ENCODE assay signal across 8 mouse cellular contexts in genomic region chr8:123978166-123978838, GRCm38 (mm10). TPM values are rescaled to one million over a fixed set of nuclear protein-coding genes. Genes with fewer than 3 reads are reported as not detected.
DNase-seq lines count a peak whose midpoint lies in the region; ATAC-seq lines count a peak whose summit lies in the region.

No protein-coding gene starts in this region.

- H3K9me3 ChIP-seq in kidney, embryonic 16.5 days (ENCODE audit: low read length), result no peaks in the 10 kb centered on the region
- no peaks in the 10 kb centered on the region for H3K9me3 ChIP-seq in embryonic facial prominence, embryonic 13.5 days
- no peaks in the 10 kb centered on the region for H3K9me3 ChIP-seq in midbrain, embryonic 11.5 days (ENCODE audit: control insufficient read depth, low read length)

- DNase-seq in kidney, adult 18-20 months, result no peak
- DNase-seq in ZHBTc4 (ENCODE audit: low read depth, low spot score), result peak; percentile 29
- peak; percentile 80 to 85 for DNase-seq in kidney, postnatal 4 days
- no peak for DNase-seq in frontal cortex, adult 2 months (ENCODE audit: extremely low spot score in 1 of 2, low spot score in 1 of 2)
- DNase-seq in midbrain, embryonic 11.5 days (ENCODE audit: low spot score, missing footprints), result no peak
- DNase-seq in neural tube, embryonic 10.5 days (ENCODE audit: extremely low spot score, low spot score), result no peak

- H3K9ac ChIP-seq in kidney, embryonic 16.5 days (replicated peaks; ENCODE audit: low read length), result 0 out of 2 replicates have a peak overlapping the region, but pooled peaks have one; percentile 5
- 0 out of 2 replicates have a peak overlapping the region, but pooled peaks have one; percentile 27 for H3K9ac ChIP-seq in embryonic facial prominence, embryonic 13.5 days
- no peak overlapping the region for H3K9ac ChIP-seq in midbrain, embryonic 11.5 days (ENCODE audit: low read length)

- H3K4me1 ChIP-seq in kidney, embryonic 16.5 days (ENCODE audit: insufficient read depth, low read length), result peaks cover 16% of the 10 kb centered on the region
- H3K4me1 ChIP-seq in embryonic facial prominence, embryonic 13.5 days, result peaks cover 26% of the 10 kb centered on the region
- H3K4me1 ChIP-seq in midbrain, embryonic 11.5 days (ENCODE audit: control insufficient read depth, insufficient read depth, low read length), result peaks cover 5% of the 10 kb centered on the region; the same call in 1 of the 2 replicates

- peak overlapping the region; percentile 32; the same call in 1 of the 2 replicates for H3K27ac ChIP-seq in kidney, embryonic 16.5 days (ENCODE audit: low read length)
- no peak overlapping the region for H3K27ac ChIP-seq in embryonic facial prominence, embryonic 13.5 days
- no peak overlapping the region for H3K27ac ChIP-seq in midbrain, embryonic 11.5 days (ENCODE audit: low read depth, low read length)

- no peak overlapping the region for H3K4me3 ChIP-seq in kidney, embryonic 16.5 days (ENCODE audit: low read length)
- H3K4me3 ChIP-seq in embryonic facial prominence, embryonic 13.5 days, result no peak overlapping the region
- H3K4me3 ChIP-seq in midbrain, embryonic 11.5 days (ENCODE audit: low read depth, low read length), result no peak overlapping the region

- H3K36me3 ChIP-seq in kidney, embryonic 16.5 days (ENCODE audit: insufficient read depth, low read length), result no peaks in the 10 kb centered on the region
- H3K36me3 ChIP-seq in embryonic facial prominence, embryonic 13.5 days, result no peaks in the 10 kb centered on the region
- no peaks in the 10 kb centered on the region for H3K36me3 ChIP-seq in midbrain, embryonic 11.5 days (ENCODE audit: control insufficient read depth, insufficient read depth, low read length)

- 46% methylated on average over 14 of the region's 14 CpGs for WGBS in kidney, embryonic 16.5 days
- 64% methylated on average over 14 of the region's 14 CpGs for WGBS in embryonic facial prominence, embryonic 13.5 days
- 78% methylated on average over 14 of the region's 14 CpGs for WGBS in midbrain, embryonic 11.5 days

- no peak for ATAC-seq in kidney, embryonic 16.5 days (ENCODE audit: low FRiP score, low TSS enrichment)
- no peak for ATAC-seq in embryonic facial prominence, embryonic 13.5 days (ENCODE audit: insufficient number of reproducible peaks, insufficient read depth, low FRiP score, low TSS enrichment, low read depth)
- no peak for ATAC-seq in midbrain, embryonic 11.5 days (ENCODE audit: low FRiP score)

- no peak overlapping the region for H3K4me2 ChIP-seq in kidney, embryonic 16.5 days (replicated peaks; ENCODE audit: low read depth, low read length)
- H3K4me2 ChIP-seq in embryonic facial prominence, embryonic 13.5 days, result no peak overlapping the region
- H3K4me2 ChIP-seq in midbrain, embryonic 11.5 days, result no peak overlapping the region

- H3K27me3 ChIP-seq in kidney, embryonic 16.5 days (ENCODE audit: insufficient read depth, low read length), result no peaks in the 10 kb centered on the region
- no peaks in the 10 kb centered on the region for H3K27me3 ChIP-seq in embryonic facial prominence, embryonic 13.5 days
- H3K27me3 ChIP-seq in midbrain, embryonic 11.5 days (ENCODE audit: control insufficient read depth, insufficient read depth, low read length), result no peaks in the 10 kb centered on the region; the same call in 1 of the 2 replicates

RNA-seq across cellular contexts. Expression of gene Abcb10, which starts 4.6 kb away (rescaled TPM):
- polyA plus RNA-seq in kidney, embryonic 16.5 days (2015; fragmentation: Nextera tagmentation; extraction: Ambion mirVana), result 16.0 and 16.2 TPM in 2 replicates
- 18.2 and 19.1 TPM in 2 replicates for polyA plus RNA-seq in embryonic facial prominence, embryonic 13.5 days (2015; fragmentation: Nextera tagmentation; extraction: Ambion mirVana)
- polyA plus RNA-seq in frontal cortex, adult 2 months (2012; rRNA removed), result 14.5 and 18.4 TPM in 2 replicates
- polyA plus RNA-seq in midbrain, embryonic 11.5 days (2014; fragmentation: Nextera tagmentation; extraction: Ambion mirVana), result 18.3 and 19.1 TPM in 2 replicates

RNA-seq across cellular contexts. Expression of gene Nup133, which starts 29.2 kb away (rescaled TPM):
- 34.5 and 42.4 TPM in 2 replicates for polyA plus RNA-seq in kidney, embryonic 16.5 days (2015; fragmentation: Nextera tagmentation; extraction: Ambion mirVana)
- polyA plus RNA-seq in embryonic facial prominence, embryonic 13.5 days (2015; fragmentation: Nextera tagmentation; extraction: Ambion mirVana), result 33.9 and 42.3 TPM in 2 replicates
- 20.2 and 20.5 TPM in 2 replicates for polyA plus RNA-seq in frontal cortex, adult 2 months (2012; rRNA removed)
- 54.2 and 61.7 TPM in 2 replicates for polyA plus RNA-seq in midbrain, embryonic 11.5 days (2014; fragmentation: Nextera tagmentation; extraction: Ambion mirVana)

RNA-seq across cellular contexts. Expression of gene Taf5l, which starts 42.9 kb away (rescaled TPM):
- polyA plus RNA-seq in kidney, embryonic 16.5 days (2015; fragmentation: Nextera tagmentation; extraction: Ambion mirVana), result 38.4 and 41.1 TPM in 2 replicates
- polyA plus RNA-seq in embryonic facial prominence, embryonic 13.5 days (2015; fragmentation: Nextera tagmentation; extraction: Ambion mirVana), result 38.4 and 39.0 TPM in 2 replicates
- 15.2 and 17.7 TPM in 2 replicates for polyA plus RNA-seq in frontal cortex, adult 2 months (2012; rRNA removed)
- polyA plus RNA-seq in midbrain, embryonic 11.5 days (2014; fragmentation: Nextera tagmentation; extraction: Ambion mirVana), result 34.8 and 40.2 TPM in 2 replicates

RNA-seq across cellular contexts. Expression of gene Urb2, which starts 43.0 kb away (rescaled TPM):
- 4.7 and 6.3 TPM in 2 replicates for polyA plus RNA-seq in kidney, embryonic 16.5 days (2015; fragmentation: Nextera tagmentation; extraction: Ambion mirVana)
- polyA plus RNA-seq in embryonic facial prominence, embryonic 13.5 days (2015; fragmentation: Nextera tagmentation; extraction: Ambion mirVana), result 3.7 and 5.0 TPM in 2 replicates
- 4.6 and 5.5 TPM in 2 replicates for polyA plus RNA-seq in frontal cortex, adult 2 months (2012; rRNA removed)
- 6.9 and 7.1 TPM in 2 replicates for polyA plus RNA-seq in midbrain, embryonic 11.5 days (2014; fragmentation: Nextera tagmentation; extraction: Ambion mirVana)

Comparison
In these comparisons a context has a peak if more than half of its experiments do, and no peak if none do; other contexts are left out.
1. DNase-seq: peak in ZHBTc4 (single experiment) and kidney, postnatal 4 days (2 of 2); none in kidney, adult 18-20 months (single experiment), frontal cortex, adult 2 months (0 of 2), midbrain, embryonic 11.5 days (single experiment) and neural tube, embryonic 10.5 days (single experiment).